Mouse (Mus musculus) WW6 (cell line): Measurements from ENCODE around the gene Nsl1.
A peak's percentile ranks its signal among the peaks of the same experiment; 100 is the strongest.

Experiments used
- DNase-seq: peaks from one replicate; pipeline ENCODE4 v3.0.0-alpha.2; 2013; ENCODE audit warnings: low read depth, low spot score

The Nsl1 gene

DNA sequence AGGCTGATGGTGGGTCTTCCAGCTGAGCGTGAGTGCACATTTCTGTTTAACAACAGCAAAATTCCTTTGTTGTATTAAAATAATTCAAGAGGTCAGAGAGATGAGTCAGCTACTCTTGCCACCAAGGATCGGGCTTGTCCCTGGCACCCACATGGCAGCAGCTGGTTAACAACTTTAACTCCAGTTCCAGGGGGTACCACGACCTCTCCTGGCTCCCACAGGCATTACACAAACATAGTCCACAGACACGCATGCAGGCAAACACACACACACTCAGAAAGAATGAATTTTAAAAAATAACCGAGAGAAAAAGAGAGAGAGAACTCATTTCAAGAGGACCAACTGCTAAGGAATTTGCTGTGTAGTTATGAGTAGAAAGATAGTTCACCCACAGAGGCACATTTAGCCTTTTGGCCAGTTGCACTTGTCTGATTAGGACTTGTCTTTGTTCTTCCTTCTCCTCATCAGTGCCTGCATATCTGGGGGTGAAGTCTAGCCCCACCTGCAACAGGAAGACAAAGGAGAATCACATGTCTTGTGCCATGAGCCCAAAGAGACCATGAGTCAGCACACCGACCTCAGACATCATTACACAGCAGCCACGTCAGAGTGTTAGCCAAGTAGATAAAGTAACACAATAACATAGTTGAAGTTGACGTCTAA lies 7.8 kb upstream of the Nsl1 start:
- DNase-seq = no peak

DNA sequence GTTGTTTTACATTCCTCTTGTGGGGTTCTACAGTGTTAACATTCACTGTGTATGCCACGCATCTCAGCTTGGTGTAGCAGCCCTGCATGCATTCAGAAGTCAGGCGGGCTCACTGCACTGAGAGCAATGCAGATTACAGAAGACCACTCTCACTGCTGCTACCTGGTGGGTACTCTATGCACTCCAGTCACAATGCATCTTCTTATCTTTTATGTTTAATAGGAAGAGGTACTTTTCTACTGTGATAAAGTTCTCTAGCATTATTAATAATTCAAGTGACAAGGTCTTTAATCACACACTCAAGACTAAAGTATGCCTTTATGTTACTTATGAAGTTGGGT lies 7.3 kb upstream of the Nsl1 start:
- DNase-seq = no peak

DNA sequence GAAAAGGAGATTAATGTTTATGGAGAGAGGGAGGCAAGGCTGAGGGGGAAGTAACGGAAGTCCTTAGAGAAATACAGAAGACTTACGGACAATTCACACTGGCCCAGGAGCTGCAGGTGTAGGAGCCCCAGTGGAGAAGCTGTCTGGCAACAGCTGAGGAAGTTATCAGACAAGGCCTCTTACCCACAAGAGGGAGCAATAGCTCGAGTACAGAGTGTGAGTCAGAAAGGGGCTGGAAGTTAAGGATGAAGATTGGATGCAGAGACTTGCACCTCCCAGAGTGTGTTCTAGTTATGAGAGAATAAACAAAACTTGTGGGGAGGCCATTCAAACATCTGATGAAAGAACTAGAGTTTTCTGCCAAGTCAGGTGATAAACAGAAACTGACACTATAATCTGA lies 5.4 kb upstream of the Nsl1 start:
- no peak for DNase-seq

- no peak for DNase-seq
Observed at GRCm38 (mm10) chr1:191062241-191062780, 501 bp upstream of the Nsl1 start.

DNA sequence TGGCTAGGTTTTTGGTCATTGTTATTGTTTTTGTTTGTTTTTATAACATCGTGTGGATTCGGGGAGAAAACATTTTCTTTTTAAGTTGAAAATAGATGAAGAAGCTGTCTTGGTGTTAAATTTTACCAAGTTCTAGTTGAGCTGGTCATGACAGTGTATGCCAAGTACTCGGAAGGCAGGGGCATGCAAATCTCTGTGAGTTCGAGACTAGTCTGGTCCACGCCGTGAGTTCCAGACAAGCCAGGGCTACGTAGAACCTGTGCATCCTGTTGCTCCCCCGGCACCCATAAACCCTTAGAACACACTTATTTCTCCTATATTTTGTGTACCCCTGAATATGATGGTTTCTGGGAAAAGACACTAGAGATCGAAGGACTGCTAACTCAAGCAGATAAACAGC lies 888 bp downstream of the Nsl1 start:
- DNase-seq = no peak

DNA sequence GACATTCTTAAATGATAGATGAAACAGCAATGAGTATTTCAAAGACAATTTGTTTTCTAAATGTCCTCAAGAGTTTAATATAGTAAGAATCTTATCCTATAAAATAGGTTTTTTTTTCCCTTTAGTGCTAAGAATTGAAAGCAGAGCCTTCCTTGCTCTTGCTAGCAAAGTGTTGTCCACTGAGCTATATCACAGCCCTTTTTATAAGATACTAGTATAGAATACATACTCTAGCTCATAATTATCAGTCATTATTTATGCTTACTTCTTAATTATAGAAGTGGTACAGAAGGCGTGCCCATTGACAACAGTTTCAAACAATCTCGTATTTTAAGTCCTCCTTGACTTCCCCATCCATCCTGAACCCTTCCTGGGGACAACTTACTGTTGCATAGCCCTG lies 1.7 kb downstream of the Nsl1 start:
- no peak for DNase-seq

GRCm38 (mm10) chr1:191065188-191065587 lies 2.4 kb downstream of the Nsl1 start:
- DNase-seq = no peak

DNA sequence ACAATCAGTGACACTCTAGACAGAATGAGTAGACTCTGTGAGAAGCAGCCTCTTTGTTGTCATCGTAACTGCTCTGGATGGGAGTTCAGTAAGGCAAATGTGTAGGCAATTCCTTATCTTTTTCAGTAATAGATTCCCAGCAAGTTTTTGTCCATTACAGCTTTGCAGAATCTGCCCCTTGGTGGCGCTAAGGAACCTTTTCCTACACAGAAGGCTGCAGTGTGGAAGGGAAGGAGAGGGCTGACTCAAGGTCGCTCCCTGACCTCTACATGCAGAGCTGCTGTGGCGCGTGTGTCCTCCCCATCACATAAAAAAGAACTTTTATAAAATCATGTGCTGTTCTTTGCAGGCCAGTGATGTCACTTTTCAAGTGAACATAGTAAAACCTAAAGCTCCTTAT lies 5.6 kb downstream of the Nsl1 start:
- DNase-seq = no peak

DNA sequence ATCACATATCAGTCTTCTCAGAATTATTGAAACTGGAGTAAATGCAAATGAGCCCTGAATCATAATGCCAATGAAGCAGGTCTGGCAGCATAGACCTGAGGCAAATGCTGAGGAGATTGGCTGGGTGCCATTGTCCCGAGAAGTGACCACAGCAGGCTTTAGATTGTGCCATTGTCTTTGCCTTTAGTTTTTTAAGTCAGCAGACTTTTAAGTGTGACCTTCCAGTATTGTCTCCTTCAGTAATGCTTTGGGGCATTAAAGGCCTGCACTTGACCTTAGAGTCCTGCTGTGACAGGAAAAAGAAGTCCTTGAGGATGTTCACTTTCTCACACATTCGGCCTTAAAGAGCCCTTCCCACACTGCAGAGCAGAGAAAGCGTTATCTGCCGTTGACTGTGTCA lies 7.4 kb downstream of the Nsl1 start:
- no peak for DNase-seq

GRCm38 (mm10) chr1:191071613-191072012 lies 8.8 kb downstream of the Nsl1 start:
- DNase-seq = no peak

DNA sequence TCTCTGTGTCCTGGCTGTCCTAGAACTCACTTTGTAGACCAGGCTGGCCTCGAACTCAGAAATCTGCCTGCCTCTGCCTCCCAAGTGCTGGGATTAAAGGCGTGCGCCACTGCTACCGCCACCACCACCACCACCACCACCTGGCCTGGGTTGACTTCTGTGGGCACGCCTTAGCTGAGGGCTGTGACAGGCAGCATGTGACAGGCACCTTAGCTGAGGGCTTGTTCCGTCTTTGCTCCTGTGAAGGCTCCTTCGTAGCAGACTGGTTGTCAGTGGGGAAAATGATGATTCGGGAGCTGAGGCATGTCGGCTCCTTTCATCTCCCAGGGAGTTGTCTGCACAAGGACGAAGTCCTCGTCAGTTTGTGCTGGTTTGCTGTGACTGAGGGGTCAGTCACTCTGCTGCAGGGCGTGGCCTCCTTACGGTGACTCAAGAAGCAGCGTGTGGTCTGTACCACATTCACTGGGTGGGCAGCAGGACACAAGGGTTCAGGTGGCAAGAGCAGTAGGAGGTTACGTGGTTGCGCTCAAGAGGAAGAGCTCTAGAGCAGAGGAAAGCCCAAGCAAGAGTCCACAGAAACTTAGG lies 9.6 kb downstream of the Nsl1 start:
- DNase-seq = no peak

GRCm38 (mm10) chr1:191073001-191073400 lies 10.2 kb downstream of the Nsl1 start:
- no peak for DNase-seq

- DNase-seq = no peak
Observed at GRCm38 (mm10) chr1:191073486-191073885, 10.7 kb downstream of the Nsl1 start.

- DNase-seq = peak; percentile 45
Observed at GRCm38 (mm10) chr1:191075199-191075883, 12.5 kb downstream of the Nsl1 start.

DNA sequence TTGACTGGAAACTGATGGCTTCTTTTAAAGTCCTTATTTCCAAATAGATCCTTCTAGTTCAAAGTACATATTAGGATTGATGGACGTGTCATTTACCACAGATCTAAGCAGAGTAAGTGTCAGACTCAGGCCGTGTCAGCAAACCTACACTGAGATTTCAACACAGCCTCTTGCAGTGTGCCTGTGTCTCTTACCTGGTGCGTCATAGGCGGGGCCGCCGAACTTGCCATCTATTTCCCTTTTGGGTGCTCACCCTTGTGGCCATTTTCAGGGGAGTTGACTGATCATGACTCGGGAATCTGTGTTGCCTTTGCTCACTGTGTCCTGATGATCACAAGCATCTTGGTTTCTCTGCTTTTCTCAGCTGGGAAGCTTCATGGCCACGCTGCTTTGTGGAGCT lies 20.4 kb downstream of the Nsl1 start:
- no peak for DNase-seq

DNA sequence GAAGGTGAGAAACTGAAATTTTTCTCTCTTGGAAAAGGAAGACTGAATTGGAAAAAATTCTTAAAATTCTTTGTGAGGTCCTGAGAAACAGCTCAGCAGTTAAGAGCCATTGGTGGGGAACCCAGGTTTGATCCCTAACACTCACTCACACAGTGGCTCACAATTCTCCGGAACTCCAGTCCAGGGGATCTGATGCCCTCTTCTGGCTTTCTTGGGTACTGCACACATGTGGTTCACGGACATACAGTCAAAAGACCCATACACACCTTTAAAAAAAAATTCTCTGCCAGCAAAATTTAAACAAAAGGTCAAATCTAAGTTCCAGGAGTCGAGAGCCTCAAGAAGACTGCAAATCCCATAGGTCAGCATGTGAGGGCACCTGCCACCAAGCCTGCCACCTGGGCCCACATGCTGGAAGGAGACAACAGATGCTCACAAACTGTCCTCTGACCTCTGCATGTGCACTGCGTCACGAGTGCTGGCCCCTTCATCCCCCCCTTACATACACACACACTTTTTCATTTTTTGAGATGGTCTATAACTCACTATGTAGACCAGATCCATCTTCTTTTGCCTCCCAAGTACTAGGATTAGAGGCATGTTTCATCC lies 22.2 kb downstream of the Nsl1 start:
- no peak for DNase-seq

GRCm38 (mm10) chr1:191085597-191085996 lies 22.8 kb downstream of the Nsl1 start:
- no peak for DNase-seq

DNA sequence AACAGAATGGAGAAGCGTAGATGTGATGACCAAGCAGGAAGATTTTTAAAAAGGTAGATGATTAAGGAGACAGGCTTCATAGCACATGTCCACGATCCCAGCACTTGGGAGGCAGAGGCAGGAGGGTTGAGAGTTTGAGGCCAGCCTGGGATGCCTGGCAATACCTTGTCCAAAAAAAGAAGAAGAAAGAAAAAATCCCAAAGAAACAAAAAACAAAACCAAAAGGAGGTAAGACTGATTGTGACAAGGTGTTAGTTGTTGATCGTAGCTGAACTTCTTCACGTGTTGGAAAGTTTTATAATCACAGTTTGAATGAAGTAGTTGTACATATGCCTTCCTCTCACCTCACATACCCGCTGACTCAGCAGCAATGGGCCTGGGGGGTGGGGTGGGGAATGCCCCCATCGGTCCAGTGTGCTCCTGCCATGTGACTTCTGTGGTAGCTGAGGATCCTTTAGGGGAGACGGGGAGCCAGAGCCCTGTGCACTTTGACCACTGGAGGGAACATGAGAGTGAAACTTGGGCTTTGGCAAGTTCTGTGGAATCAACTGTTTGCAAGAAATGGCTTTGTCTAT lies 23.6 kb downstream of the Nsl1 start:
- no peak for DNase-seq

DNA sequence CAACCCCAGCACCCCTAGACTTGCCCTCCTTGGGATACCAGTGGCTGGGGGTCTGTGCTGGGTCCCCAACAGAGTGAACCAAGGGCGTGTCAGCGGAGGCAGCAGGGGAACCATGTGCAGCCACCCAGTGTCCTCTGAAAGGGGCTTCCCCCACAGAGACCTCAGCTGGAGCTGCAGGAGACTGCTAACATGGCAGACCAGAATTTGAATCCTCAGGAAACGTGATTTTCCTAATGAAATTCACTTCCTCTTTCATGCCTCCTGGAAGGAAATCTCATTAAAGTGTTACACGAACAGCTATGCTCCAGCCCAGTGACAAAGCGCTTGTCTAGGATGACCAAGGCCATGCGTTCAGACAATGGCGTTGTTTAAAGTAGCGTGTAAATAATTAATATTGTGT lies 24.1 kb downstream of the Nsl1 start:
- DNase-seq = no peak

- no peak for DNase-seq
Observed at GRCm38 (mm10) chr1:191087955-191088354, 25.1 kb downstream of the Nsl1 start.

GRCm38 (mm10) chr1:191089355-191089754 lies 26.5 kb downstream of the Nsl1 start:
- DNase-seq = no peak

DNA sequence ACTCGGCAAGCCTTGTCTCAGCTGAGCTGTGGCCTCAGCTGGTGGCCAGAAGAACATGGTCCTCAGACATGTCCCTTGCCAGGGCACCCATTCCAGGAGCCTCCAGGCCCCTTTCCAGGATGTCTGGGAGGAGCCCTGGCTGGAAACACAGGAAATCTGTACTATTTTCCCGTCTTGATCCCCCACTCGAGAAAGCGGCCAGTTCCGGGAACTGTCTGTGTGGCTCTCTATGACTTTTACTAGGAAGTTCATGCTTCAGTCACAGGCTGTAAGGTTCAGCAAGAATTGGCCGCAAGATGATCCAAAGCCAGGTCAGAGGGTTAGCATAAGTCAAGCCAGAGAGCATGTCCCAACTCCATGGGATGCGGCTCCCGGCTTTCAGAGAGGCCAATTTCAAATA lies 29.2 kb downstream of the Nsl1 start:
- no peak for DNase-seq
